22 mouse cellular contexts compared by ENCODE assay signal in genomic region chr5:36570098-36570497, GRCm38 (mm10).
"Had no signal": no experiment of that assay in that cellular context is flagged by ENCODE, and none has a peak within 500 bp of the region (broad histone marks: within the 10 kb centered on the region; RNA-seq: fewer than 3 reads in every experiment).

No protein-coding gene starts in this region.

- H3K9me3 ChIP-seq: heart, embryonic 13.5 days; heart, embryonic 15.5 days; hindbrain, embryonic 13.5 days; hindbrain, embryonic 15.5 days; limb, embryonic 10.5 days; limb, embryonic 12.5 days; liver, embryonic 13.5 days; liver, embryonic 15.5 days had no signal

- DNase-seq: gastrocnemius, postnatal 10 days; gastrocnemius, postnatal 25 days; heart, adult 11 months; heart, adult 2 months; heart, postnatal 14 days; heart, postnatal 36 days; kidney, postnatal 10 days; kidney, postnatal 4 days; liver, embryonic 13.5 days had no signal

- H3K36me3 ChIP-seq: heart, embryonic 15.5 days had no signal

- H3K27me3 ChIP-seq: heart, embryonic 13.5 days; heart, embryonic 15.5 days; hindbrain, embryonic 13.5 days; hindbrain, embryonic 15.5 days; limb, embryonic 12.5 days; liver, embryonic 13.5 days; liver, embryonic 15.5 days had no signal

- H3K9ac ChIP-seq: heart, embryonic 13.5 days; heart, embryonic 15.5 days; hindbrain, embryonic 13.5 days; hindbrain, embryonic 15.5 days; limb, embryonic 12.5 days; liver, embryonic 13.5 days; liver, embryonic 15.5 days had no signal

- H3K27ac ChIP-seq: heart, adult 2 months; heart, embryonic 13.5 days; heart, embryonic 15.5 days; hindbrain, embryonic 13.5 days; hindbrain, embryonic 15.5 days; hindbrain, postnatal 0 days; layer of hippocampus, adult 2 months; left cerebral cortex, adult 2 months; limb, embryonic 10.5 days; limb, embryonic 12.5 days; liver, embryonic 13.5 days had no signal

- ATAC-seq: forebrain, embryonic 16.5 days; hindbrain, postnatal 0 days; intestine, embryonic 16.5 days had no signal

- H3K4me3 ChIP-seq: heart, adult 2 months; heart, embryonic 13.5 days; heart, embryonic 15.5 days; hindbrain, embryonic 13.5 days; hindbrain, embryonic 15.5 days; layer of hippocampus, adult 2 months; left cerebral cortex, adult 2 months; limb, embryonic 10.5 days; limb, embryonic 12.5 days; liver, embryonic 13.5 days; liver, embryonic 15.5 days had no signal

- H3K4me2 ChIP-seq: heart, embryonic 11.5 days; heart, embryonic 13.5 days; heart, embryonic 15.5 days; hindbrain, embryonic 13.5 days; hindbrain, embryonic 15.5 days; limb, embryonic 12.5 days; liver, embryonic 13.5 days; liver, embryonic 15.5 days had no signal
